ENCODE assay signal across 24 mouse cellular contexts in genomic region chr6:50362704-50363261, GRCm38 (mm10).
DNase-seq lines count a peak whose midpoint lies in the region; ATAC-seq and TF ChIP-seq lines count a peak whose summit lies in the region.
"Had no signal": no experiment of that assay in that cellular context is flagged by ENCODE, and none has a peak within 500 bp of the region (broad histone marks: within the 10 kb centered on the region; RNA-seq: fewer than 3 reads in every experiment).

No protein-coding gene starts in this region.

- peaks cover 48% of the 10 kb centered on the region for H3K4me1 ChIP-seq in heart, embryonic 16.5 days (ENCODE audit: control insufficient read depth, insufficient read depth, low read length)
- peaks cover 11% of the 10 kb centered on the region; the same call in 1 of the 2 replicates for H3K4me1 ChIP-seq in stomach, embryonic 16.5 days (ENCODE audit: control insufficient read depth, insufficient read depth, low read length)
- H3K4me1 ChIP-seq in stomach, postnatal 0 days (replicated peaks; ENCODE audit: control insufficient read depth, insufficient read depth), result peaks cover 3% of the 10 kb centered on the region; the same call in 1 of the 2 replicates
- H3K4me1 ChIP-seq: liver, embryonic 15.5 days had no signal

- no peak for ATAC-seq in heart, embryonic 16.5 days (replicated peaks; ENCODE audit: extremely low read depth, insufficient read depth, low FRiP score)
- ATAC-seq in stomach, embryonic 16.5 days (ENCODE audit: insufficient read depth, low FRiP score), result no peak
- ATAC-seq in stomach, postnatal 0 days (ENCODE audit: low FRiP score, low TSS enrichment), result no peak
- ATAC-seq: forebrain, embryonic 14.5 days; Patski had no signal

- no peaks in the 10 kb centered on the region for H3K36me3 ChIP-seq in heart, embryonic 16.5 days (ENCODE audit: control insufficient read depth, insufficient read depth)
- H3K36me3 ChIP-seq in stomach, embryonic 16.5 days (ENCODE audit: control insufficient read depth, insufficient read depth, low read length), result no peaks in the 10 kb centered on the region
- no peaks in the 10 kb centered on the region for H3K36me3 ChIP-seq in stomach, postnatal 0 days (ENCODE audit: control insufficient read depth, insufficient read depth, low read length)
- H3K36me3 ChIP-seq: embryonic facial prominence, embryonic 15.5 days; heart, embryonic 12.5 days; hindbrain, embryonic 12.5 days; limb, embryonic 10.5 days; liver, embryonic 15.5 days; lung, embryonic 15.5 days had no signal

- intact Hi-C loops in heart, postnatal 10 days (cut with DNase I), result no loop called here
- intact Hi-C loops in gastrocnemius, postnatal 36 days (cut with DNase I), result no loop called here

- TF ChIP-seq EP300 in stomach, postnatal 0 days (optimal IDR thresholded peaks at IDR 0.05), result no peak

- no peak overlapping the region for H3K4me2 ChIP-seq in heart, embryonic 16.5 days (ENCODE audit: low read depth, low read length)
- H3K4me2 ChIP-seq in stomach, embryonic 16.5 days (ENCODE audit: low read depth, low read length), result no peak overlapping the region
- no peak overlapping the region for H3K4me2 ChIP-seq in stomach, postnatal 0 days (replicated peaks; ENCODE audit: low read depth)
- H3K4me2 ChIP-seq: embryonic facial prominence, embryonic 15.5 days; heart, embryonic 12.5 days; hindbrain, embryonic 12.5 days; liver, embryonic 15.5 days; lung, embryonic 15.5 days had no signal

- no peak for TF ChIP-seq CTCF in stomach, postnatal 0 days (IDR thresholded peaks at IDR 0.05; ENCODE audit: low read depth)

- no peak overlapping the region for H3K9ac ChIP-seq in heart, embryonic 16.5 days (ENCODE audit: low read length)
- H3K9ac ChIP-seq in stomach, embryonic 16.5 days (ENCODE audit: low read length), result no peak overlapping the region
- H3K9ac ChIP-seq in stomach, postnatal 0 days (ENCODE audit: low read length), result no peak overlapping the region
- H3K9ac ChIP-seq: embryonic facial prominence, embryonic 15.5 days; heart, embryonic 12.5 days; hindbrain, embryonic 12.5 days; liver, embryonic 15.5 days; lung, embryonic 15.5 days had no signal

- peak overlapping the region; percentile 23; the same call in 1 of the 2 replicates for H3K27ac ChIP-seq in heart, embryonic 16.5 days (ENCODE audit: low read length)
- 0 out of 2 replicates have a peak overlapping the region, but pooled peaks have one; percentile 1 for H3K27ac ChIP-seq in stomach, embryonic 16.5 days (ENCODE audit: low read length)
- no peak overlapping the region for H3K27ac ChIP-seq in stomach, postnatal 0 days (replicated peaks)
- H3K27ac ChIP-seq: embryonic facial prominence, embryonic 15.5 days; hindbrain, embryonic 12.5 days; limb, embryonic 10.5 days; liver, embryonic 15.5 days; lung, embryonic 15.5 days had no signal

- WGBS in heart, embryonic 16.5 days, result 32% methylated on average over 4 of the region's 4 CpGs
- 66% methylated on average over 4 of the region's 4 CpGs for WGBS in stomach, embryonic 16.5 days
- WGBS in stomach, postnatal 0 days, result 57% methylated on average over 4 of the region's 4 CpGs

- no peak for DNase-seq in heart, postnatal 10 days
- no peak for DNase-seq in stomach, postnatal 0 days (ENCODE audit: low spot score)
- peak; percentile 78 for DNase-seq in brain, adult 2 months (ENCODE audit: low read depth, low spot score)
- no peak for DNase-seq in spleen, adult 12 weeks (ENCODE audit: low spot score)
- no peak for DNase-seq in gastrocnemius, postnatal 36 days
- DNase-seq: cerebellum, adult 18-20 months; cerebellum, postnatal 25 days; gastrocnemius, postnatal 10 days; heart, adult 11 months; liver; lung, postnatal 36 days; midbrain, embryonic 14.5 days; thymus, postnatal 25 days had no signal

- no peaks in the 10 kb centered on the region for H3K27me3 ChIP-seq in heart, embryonic 16.5 days (ENCODE audit: control insufficient read depth, insufficient read depth, low read length)
- no peaks in the 10 kb centered on the region for H3K27me3 ChIP-seq in stomach, embryonic 16.5 days (ENCODE audit: control insufficient read depth, insufficient read depth, low read length)
- no peaks in the 10 kb centered on the region for H3K27me3 ChIP-seq in stomach, postnatal 0 days (ENCODE audit: control insufficient read depth, insufficient read depth, low read length)
- H3K27me3 ChIP-seq: embryonic facial prominence, embryonic 15.5 days; hindbrain, embryonic 12.5 days; liver, embryonic 15.5 days; lung, embryonic 15.5 days; megakaryocyte, embryonic 14.5 days; Patski had no signal

- H3K9me3 ChIP-seq in heart, embryonic 16.5 days (replicated peaks; ENCODE audit: control insufficient read depth, low read length), result no peaks in the 10 kb centered on the region
- H3K9me3 ChIP-seq in stomach, embryonic 16.5 days (replicated peaks; ENCODE audit: control insufficient read depth, low read length), result no peaks in the 10 kb centered on the region
- no peaks in the 10 kb centered on the region for H3K9me3 ChIP-seq in stomach, postnatal 0 days (ENCODE audit: control insufficient read depth, low read length)
- H3K9me3 ChIP-seq: embryonic facial prominence, embryonic 15.5 days; heart, embryonic 12.5 days; hindbrain, embryonic 12.5 days; limb, embryonic 10.5 days; liver, embryonic 15.5 days; lung, embryonic 15.5 days; megakaryocyte, embryonic 14.5 days had no signal

- H3K4me3 ChIP-seq in heart, embryonic 16.5 days (ENCODE audit: low read length), result no peak overlapping the region
- no peak overlapping the region for H3K4me3 ChIP-seq in stomach, embryonic 16.5 days (replicated peaks; ENCODE audit: low read length)
- no peak overlapping the region for H3K4me3 ChIP-seq in stomach, postnatal 0 days (ENCODE audit: low read depth, low read length)
- H3K4me3 ChIP-seq: embryonic facial prominence, embryonic 15.5 days; heart, embryonic 12.5 days; hindbrain, embryonic 12.5 days; limb, embryonic 10.5 days; liver, embryonic 15.5 days; lung, embryonic 15.5 days had no signal
